Mouse (Mus musculus): Measurements from ENCODE around the gene Mfap1b.
A peak's percentile ranks its signal among the peaks of the same experiment; 100 is the strongest.
"Not testable (repeated sequence)": the region's sequence is repeated elsewhere in the genome, so short reads cannot be mapped to it uniquely, and the experiment has no call there.

The Mfap1b gene

GRCm38 (mm10) chr2:121472783-121473182 is 1.1 kb downstream of the Mfap1b start:
- DNase-seq (ENCODE audit: low spot score), result not testable (repeated sequence)

- DNase-seq (ENCODE audit: low spot score), result not testable (repeated sequence)
These were observed 4.9 kb downstream of the Mfap1b start for GRCm38 (mm10) chr2:121468982-121469381.

DNA sequence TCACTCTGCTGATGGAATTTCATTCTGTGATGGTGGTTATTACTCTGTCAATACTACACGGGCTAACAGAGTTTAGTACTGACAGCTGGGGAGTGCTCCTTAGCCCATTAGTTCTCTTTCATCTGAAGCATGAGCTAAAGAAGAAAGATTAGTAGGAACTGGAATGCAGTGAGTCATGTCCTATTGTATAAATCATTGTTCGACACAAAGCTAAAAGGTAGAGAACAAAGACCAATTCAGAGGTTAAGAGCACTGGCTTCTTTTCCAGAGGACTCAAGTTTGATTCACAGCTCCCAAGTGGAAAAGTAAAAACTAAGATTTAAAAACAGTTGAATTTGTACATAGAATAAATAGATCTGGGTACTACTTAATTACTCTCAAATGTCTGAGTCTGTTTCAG is 13.8 kb downstream of the Mfap1b start:
- no peak for DNase-seq (ENCODE audit: low spot score)

- peak; percentile 65 for DNase-seq (ENCODE audit: low spot score)
These were observed 16.9 kb downstream of the Mfap1b start, which contains the start of gene Serinc4 for GRCm38 (mm10) chr2:121456692-121457642. Gene Serinc4, minus strand, starts transcription at chr2:121456781.

GRCm38 (mm10) chr2:121455534-121455933 is 18.3 kb downstream of the Mfap1b start:
- DNase-seq (ENCODE audit: low spot score), result no peak

DNA sequence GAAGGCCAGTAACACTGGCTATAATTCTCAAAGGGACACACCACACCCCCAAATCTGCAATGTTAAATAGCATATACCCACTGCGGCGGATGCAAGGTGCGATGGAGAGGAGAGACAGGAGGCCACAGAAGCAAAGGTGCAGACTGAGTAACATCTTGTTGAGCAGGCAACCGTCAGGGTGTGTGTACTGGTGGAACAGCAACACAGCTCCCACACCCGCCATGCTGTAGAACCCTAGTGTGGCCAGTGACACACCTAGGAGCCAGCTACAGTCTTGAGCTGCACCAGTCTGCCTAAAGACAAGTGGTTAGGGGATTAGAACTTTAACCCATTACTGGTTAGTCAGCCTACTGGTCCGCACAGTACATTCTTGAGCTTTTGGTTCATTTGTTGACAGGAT is 19.9 kb downstream of the Mfap1b start:
- no peak for DNase-seq (ENCODE audit: low spot score)

GRCm38 (mm10) chr2:121452990-121453389 is 20.9 kb downstream of the Mfap1b start, which contains the start of gene Hypk:
Gene Hypk, plus strand, starts transcription at chr2:121453290.
- no peak for DNase-seq (ENCODE audit: low spot score)

GRCm38 (mm10) chr2:121452361-121452760 is 21.5 kb downstream of the Mfap1b start:
- no peak for DNase-seq (ENCODE audit: low spot score)

GRCm38 (mm10) chr2:121450093-121450492 is 23.8 kb downstream of the Mfap1b start:
- DNase-seq (ENCODE audit: low spot score), result no peak

DNA sequence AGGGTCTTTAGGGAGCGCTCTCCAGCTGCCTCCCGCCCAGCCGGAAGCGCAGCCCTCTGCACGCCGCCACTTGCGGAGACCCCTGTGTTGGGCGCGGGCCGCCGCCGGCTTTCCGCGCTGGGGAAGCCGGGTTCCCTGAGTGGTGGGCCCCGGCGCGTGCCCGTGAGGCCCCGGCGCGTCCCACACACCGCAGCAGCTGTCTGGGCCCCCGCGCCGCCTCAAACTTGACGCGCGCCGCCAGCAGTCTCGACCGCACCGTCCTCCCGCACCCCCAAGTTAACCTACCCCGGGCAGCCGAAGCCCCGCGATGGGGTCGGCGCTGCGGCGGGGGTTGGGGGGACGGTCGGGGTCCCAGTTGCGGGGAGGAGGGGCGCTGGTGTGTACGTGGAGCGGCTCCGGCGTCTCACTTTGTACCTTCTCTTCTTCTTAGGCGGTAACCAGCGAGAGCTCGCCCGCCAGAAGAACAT is 24.3 kb downstream of the Mfap1b start:
- DNase-seq (ENCODE audit: low spot score), result no peak

GRCm38 (mm10) chr2:121448739-121449535 is 24.9 kb downstream of the Mfap1b start, which contains the start of gene Serf2:
Gene Serf2, plus strand, starts transcription at chr2:121449195.
- DNase-seq (ENCODE audit: low spot score), result peak; percentile 96

DNA sequence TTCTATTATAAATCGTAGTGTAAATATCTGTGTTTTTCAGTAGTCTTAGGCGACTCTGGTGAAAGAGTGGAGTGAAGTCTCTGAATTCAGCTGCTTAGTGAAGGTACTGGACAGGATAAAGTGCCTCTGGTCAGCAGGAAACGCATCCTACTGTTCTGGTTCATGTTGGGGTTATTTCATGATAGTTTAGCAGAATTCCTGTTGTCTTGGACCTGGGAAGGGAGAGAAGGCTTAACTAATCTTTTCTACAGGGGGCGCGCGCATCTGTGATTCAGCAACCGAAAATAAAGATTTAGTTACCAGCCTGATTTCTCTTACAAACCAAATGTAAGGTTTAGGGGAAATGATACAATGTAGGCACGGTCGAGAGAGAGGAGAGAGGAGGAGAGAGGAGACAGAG is 25.7 kb downstream of the Mfap1b start:
- no peak for DNase-seq (ENCODE audit: low spot score)

DNA sequence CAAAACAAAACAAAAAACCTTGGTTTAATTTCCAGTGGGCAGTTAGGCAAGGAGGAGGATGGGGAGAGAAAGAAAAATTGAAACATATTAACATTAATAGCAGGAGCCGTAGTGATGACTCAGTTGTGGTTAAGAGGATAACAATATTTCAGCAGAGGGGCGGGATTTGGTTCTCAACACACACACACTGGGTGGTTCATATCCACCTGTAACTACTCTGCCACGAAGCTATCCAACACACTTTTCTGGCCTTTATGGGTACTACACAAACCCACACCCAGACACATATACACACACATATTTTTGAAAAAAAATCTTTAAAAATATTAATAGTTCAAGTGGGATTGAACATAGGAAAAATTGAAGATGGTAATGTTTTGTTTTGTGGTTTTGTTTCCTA is 26.9 kb downstream of the Mfap1b start:
- DNase-seq (ENCODE audit: low spot score), result no peak

- no peak for DNase-seq (ENCODE audit: low spot score)
These were observed 27.4 kb downstream of the Mfap1b start for GRCm38 (mm10) chr2:121446506-121446905.

- DNase-seq (ENCODE audit: low spot score), result no peak
These were observed 28.8 kb downstream of the Mfap1b start for GRCm38 (mm10) chr2:121445117-121445516.

DNA sequence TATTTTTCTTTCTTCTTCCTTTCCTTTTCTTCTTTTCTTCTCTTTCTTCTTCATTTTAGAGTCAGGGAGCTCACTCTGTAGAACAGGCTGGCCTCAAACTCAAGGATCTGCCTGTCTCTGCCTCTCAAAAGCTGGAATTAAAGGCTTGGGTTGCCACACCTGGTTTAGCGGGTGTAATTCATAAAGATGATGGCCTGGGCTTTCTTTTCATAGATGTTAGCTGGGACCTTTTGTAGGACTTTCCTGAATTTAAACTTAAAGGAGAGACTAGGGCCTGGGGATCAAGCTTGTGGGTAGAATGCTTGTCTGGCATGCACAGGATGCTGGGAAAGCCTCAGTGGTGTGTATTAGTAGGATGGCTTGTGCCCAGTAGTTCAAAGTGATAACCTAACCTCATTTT is 29.7 kb downstream of the Mfap1b start, which contains the start of gene Ell3:
Gene Ell3 (minus strand): TSS at position 101 of the 400 bp plus-strand sequence.
- no peak for DNase-seq (ENCODE audit: low spot score)

DNA sequence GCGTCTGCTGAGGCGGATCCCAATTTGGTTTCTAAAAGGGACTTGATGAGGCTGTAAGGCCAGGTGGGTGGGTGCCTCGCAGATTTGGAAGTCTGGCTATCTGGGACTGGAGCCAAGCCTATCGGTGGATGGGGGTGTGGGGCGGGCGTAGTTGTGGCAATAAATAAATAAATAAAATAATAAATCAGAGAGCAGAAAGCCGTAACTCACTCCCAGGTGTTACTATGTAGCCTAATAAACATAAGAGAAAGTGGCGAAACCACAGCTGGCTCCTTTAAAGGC is 30.9 kb downstream of the Mfap1b start:
- no peak for DNase-seq (ENCODE audit: low spot score)

- DNase-seq (ENCODE audit: low spot score), result peak; percentile 25
These were observed 31.4 kb downstream of the Mfap1b start for GRCm38 (mm10) chr2:121442259-121443067.

DNA sequence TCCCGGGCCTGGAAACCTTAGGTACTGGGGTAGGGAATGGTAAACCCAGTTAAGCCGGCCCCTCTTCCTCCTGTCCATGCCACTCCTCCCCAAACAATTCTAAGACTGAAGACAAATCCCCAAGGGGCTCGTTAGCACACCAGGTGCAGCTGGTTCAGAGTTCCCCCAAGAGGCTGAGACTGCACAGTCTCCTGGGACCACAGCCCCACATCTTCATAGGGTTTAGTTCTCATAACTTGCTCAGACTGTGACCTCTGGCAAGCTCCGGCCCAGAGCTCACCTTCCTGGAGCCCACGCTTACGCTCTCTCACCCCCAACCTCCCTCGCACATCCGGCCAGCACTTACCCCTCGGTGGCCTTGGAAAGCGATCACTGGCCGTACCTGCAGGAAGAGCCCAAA is 32.1 kb downstream of the Mfap1b start:
- DNase-seq (ENCODE audit: low spot score), result no peak

- DNase-seq (ENCODE audit: low spot score), result no peak
These were observed 32.8 kb downstream of the Mfap1b start for GRCm38 (mm10) chr2:121440834-121441605.

DNA sequence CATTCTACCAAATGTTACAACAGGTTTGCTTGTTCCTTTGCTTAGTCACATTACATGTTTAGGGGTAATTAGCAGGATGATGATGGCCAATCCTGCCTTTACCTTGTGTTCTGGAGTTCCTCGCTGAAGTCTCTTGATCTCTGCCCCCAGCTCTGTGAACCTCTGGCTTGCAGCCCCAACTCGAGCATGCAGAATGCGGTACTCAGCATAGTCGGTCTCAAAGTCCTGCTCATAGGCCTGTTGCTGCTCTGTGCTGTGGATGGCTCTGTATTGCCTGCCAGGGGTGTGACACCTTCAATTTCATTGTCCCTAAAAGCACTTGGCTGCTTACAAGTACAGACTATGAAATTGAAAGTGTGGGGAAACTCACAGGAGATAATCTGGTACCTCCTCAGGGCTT is 34.1 kb downstream of the Mfap1b start:
- DNase-seq (ENCODE audit: low spot score), result no peak

All from ovary, postnatal 10 days (tissue).